Mouse (Mus musculus) kidney, embryonic 15.5 days (tissue): Measurements from ENCODE around the gene Gpr84. TPM values are rescaled to one million over a fixed set of nuclear protein-coding genes. Genes with fewer than 3 reads are reported as not detected.

Experiments used
- ATAC-seq: fragments of 200-750 bp; cut with Nextera tagmentation; replicated peaks from 2 replicates; pipeline ENCODE4 v1.8.0; 2017; ENCODE audit warnings: moderate TSS enrichment; ENCODE audit not compliant: low FRiP score
- H3K27ac ChIP-seq: fragments of 300-500 bp; sonication (generic); 2 replicates; pipeline ENCODE4 v1.5.1; 2015; ENCODE audit warnings: mild to moderate bottlenecking, inconsistent platforms
- H3K27me3 ChIP-seq: fragments of 300-500 bp; sonication (generic); 2 replicates; pipeline ENCODE4 v1.6.1; 2015; ENCODE audit warnings: inconsistent platforms
- H3K36me3 ChIP-seq: fragments of 300-500 bp; sonication (generic); 2 replicates; pipeline ENCODE4 v1.6.1; 2015; ENCODE audit warnings: inconsistent platforms
- H3K4me1 ChIP-seq: fragments of 300-500 bp; sonication (generic); 2 replicates; pipeline ENCODE4 v1.6.1; 2015; ENCODE audit warnings: inconsistent platforms
- H3K4me2 ChIP-seq: fragments of 300-500 bp; sonication (generic); 2 replicates; pipeline ENCODE4 v1.6.1; 2015; ENCODE audit warnings: moderate library complexity, mild to moderate bottlenecking, inconsistent platforms
- H3K4me3 ChIP-seq: fragments of 300-500 bp; sonication (generic); replicated peaks from 2 replicates; pipeline ENCODE4 v1.5.1; 2015; ENCODE audit warnings: mild to moderate bottlenecking, inconsistent platforms
- H3K9ac ChIP-seq: fragments of 300-500 bp; sonication (generic); 2 replicates; pipeline ENCODE4 v1.6.1; 2015; ENCODE audit warnings: mild to moderate bottlenecking, inconsistent platforms
- H3K9me3 ChIP-seq: fragments of 300-500 bp; sonication (generic); replicated peaks from 2 replicates; pipeline ENCODE4 v1.6.1; 2016; ENCODE audit warnings: inconsistent platforms
- WGBS: fragments of 180-500 bp; shearing (Covaris S2); methylation state at CpG from one replicate; pipeline ENCODE4 v1.1.7; 2015; ENCODE audit warnings: mixed read lengths; 5-methylcytosine and 5-hydroxymethylcytosine counted together
- polyA plus RNA-seq: library from polyadenylated mRNA; unstranded; fragments of >200 nt; fragmentation: Nextera tagmentation; extraction: Ambion mirVana; gene quantifications from 2 replicates; pipeline ENCODE4 v1.2.1, GENCODE M21; 2015

Gpr84 gene
- polyA plus RNA-seq, 1 experiment from 2014 or later: 0.42 TPM

DNA sequence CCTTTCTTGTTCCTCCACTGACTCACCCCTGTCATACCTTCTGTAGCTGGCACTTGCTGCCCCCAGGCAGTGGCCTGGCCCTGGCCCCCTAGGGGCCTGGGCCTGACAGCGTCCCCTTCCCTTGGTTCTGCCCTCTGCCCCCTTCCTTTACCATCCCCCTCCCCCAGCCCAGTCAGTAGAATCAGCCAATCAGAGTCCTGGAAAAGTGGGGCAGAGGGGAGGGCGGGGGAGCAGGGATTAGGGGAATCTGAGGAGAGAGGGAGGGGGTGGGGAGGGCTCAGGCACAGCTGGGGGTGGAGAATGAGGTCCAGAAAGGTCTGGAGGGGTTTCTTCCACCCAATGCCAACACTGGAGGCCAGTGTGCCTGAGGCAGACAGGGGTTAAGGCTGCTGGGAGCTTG, 23.8 kb upstream of the Gpr84 start:
- Histone ChIP-seq H3K4me1 (peaks cover 40% of the 10 kb centered on the region), H3K9ac (no peak overlapping the region), H3K9me3 (no peaks in the 10 kb centered on the region), H3K27me3 (peaks cover 33% of the 10 kb centered on the region), H3K36me3 (no peaks in the 10 kb centered on the region), H3K4me3 (no peak overlapping the region), H3K4me2 (no peak overlapping the region), H3K27ac (no peak overlapping the region)
- ATAC-seq: no peak
- 15% methylated on average over 2 of the region's 2 CpGs for WGBS

- H3K36me3 ChIP-seq: no peaks in the 10 kb centered on the region
- ATAC-seq: no peak
- H3K9me3 ChIP-seq: no peaks in the 10 kb centered on the region
- H3K4me2 ChIP-seq: no peak overlapping the region
- peaks cover 36% of the 10 kb centered on the region for H3K4me1 ChIP-seq
- no peak overlapping the region for H3K27ac ChIP-seq
- H3K27me3 ChIP-seq: peaks cover 28% of the 10 kb centered on the region
- H3K9ac ChIP-seq: no peak overlapping the region
- 54% methylated on average over 5 of the region's 5 CpGs for WGBS
- H3K4me3 ChIP-seq: no peak overlapping the region
Measured at GRCm38 (mm10) chr15:103333738-103334137, 23.3 kb upstream of the Gpr84 start.

DNA sequence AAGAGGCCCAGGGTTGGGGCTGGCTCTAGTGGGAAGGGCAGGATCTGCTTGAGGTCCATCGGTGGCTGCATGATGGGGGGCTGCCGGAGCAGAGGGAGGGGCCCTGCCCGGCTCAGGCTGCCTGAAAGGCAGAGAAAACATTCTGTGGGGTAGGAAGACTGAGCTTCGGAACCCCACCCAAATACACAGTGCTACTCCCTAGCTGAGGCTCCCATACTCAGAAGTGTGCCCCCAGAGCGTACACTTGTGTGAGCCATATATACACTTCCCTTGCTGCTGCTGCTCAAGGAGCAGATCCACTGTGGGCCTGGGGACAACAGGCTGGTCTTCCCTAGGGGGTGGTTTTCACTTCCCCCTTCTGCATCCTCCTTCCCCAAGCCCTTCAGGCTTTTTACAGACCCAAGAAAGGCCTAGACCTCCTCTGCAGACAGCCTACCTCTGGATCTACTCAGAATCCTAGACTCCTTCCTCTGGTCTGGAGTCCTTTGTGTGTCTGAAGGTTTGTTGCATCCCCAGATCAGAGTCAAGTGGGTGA, 22.7 kb upstream of the Gpr84 start:
- no peak for ATAC-seq
- Histone ChIP-seq H3K9ac (no peak overlapping the region), H3K4me2 (no peak overlapping the region), H3K9me3 (no peaks in the 10 kb centered on the region), H3K4me1 (peaks cover 36% of the 10 kb centered on the region), H3K4me3 (no peak overlapping the region), H3K36me3 (no peaks in the 10 kb centered on the region), H3K27ac (no peak overlapping the region), H3K27me3 (peaks cover 22% of the 10 kb centered on the region)
- 58% methylated on average over 5 of the region's 5 CpGs for WGBS

- Histone ChIP-seq H3K27me3 (no peaks in the 10 kb centered on the region), H3K27ac (peak overlapping the region; percentile 79), H3K36me3 (peaks cover 7% of the 10 kb centered on the region; the same call in 1 of the 2 replicates)
Measured at GRCm38 (mm10) chr15:103323455-103324247, 13.2 kb upstream of the Gpr84 start.

GRCm38 (mm10) chr15:103323070-103323454, 12.7 kb upstream of the Gpr84 start:
- peak; percentile 71 for ATAC-seq
- peaks cover 49% of the 10 kb centered on the region for H3K4me1 ChIP-seq
- peaks cover 7% of the 10 kb centered on the region; the same call in 1 of the 2 replicates for H3K36me3 ChIP-seq
- peak overlapping the region; percentile 77 for H3K4me2 ChIP-seq
- WGBS: under 1% methylated on average over 14 of the region's 26 CpGs
- H3K27ac ChIP-seq: peak overlapping the region; percentile 79
- H3K9me3 ChIP-seq: no peaks in the 10 kb centered on the region
- H3K4me3 ChIP-seq: peak overlapping the region; percentile 61
- peak overlapping the region; percentile 75 for H3K9ac ChIP-seq
- H3K27me3 ChIP-seq: no peaks in the 10 kb centered on the region

More at GRCm38 (mm10) chr15:103323455-103324247, 13.2 kb upstream of the Gpr84 start:
- H3K4me3 ChIP-seq: peak overlapping the region; percentile 61
- H3K4me1 ChIP-seq: peaks cover 44% of the 10 kb centered on the region
- H3K9me3 ChIP-seq: no peaks in the 10 kb centered on the region
- H3K9ac ChIP-seq: peak overlapping the region; percentile 75
- WGBS: under 1% methylated on average over 29 of the region's 40 CpGs
- peak; percentile 97 for ATAC-seq
- H3K4me2 ChIP-seq: peak overlapping the region; percentile 77

DNA sequence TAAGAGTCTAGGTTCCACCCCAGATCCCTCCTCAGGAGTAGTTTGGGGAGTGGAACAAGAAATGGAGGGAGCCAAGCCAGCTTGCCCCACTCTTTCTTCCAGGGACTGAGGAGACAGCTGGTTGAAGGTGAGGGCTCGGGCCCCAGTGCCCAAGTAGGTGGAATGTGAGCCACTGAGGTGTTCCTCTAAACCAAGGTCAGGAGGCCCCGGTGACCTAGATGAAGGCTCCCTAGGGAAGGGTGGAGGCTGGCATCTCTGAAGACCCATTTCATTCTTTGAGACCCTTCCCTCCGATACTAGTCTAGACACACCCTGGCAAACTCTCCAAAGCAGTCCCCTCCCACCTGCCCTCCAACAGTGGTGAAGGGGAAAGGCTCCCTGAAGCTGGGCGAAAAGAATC, 12.0 kb upstream of the Gpr84 start:
- Histone ChIP-seq H3K9ac (peak overlapping the region; percentile 75; the same call in 1 of the 2 replicates), H3K4me3 (peak overlapping the region; percentile 61), H3K4me1 (peaks cover 53% of the 10 kb centered on the region), H3K9me3 (no peaks in the 10 kb centered on the region), H3K4me2 (peak overlapping the region; percentile 77), H3K36me3 (peaks cover 12% of the 10 kb centered on the region; the same call in 1 of the 2 replicates), H3K27ac (peak overlapping the region; percentile 10; the same call in 1 of the 2 replicates), H3K27me3 (no peaks in the 10 kb centered on the region)
- 0 out of 2 replicates have a peak, but pooled peaks have one; percentile 1 for ATAC-seq
- WGBS: 33% methylated on average over 4 of the region's 4 CpGs

- H3K4me3 ChIP-seq: no peak overlapping the region
- ATAC-seq: no peak
- no peak overlapping the region for H3K4me2 ChIP-seq
- H3K9me3 ChIP-seq: no peaks in the 10 kb centered on the region
- no peak overlapping the region for H3K27ac ChIP-seq
- no peak overlapping the region for H3K9ac ChIP-seq
- peaks cover 58% of the 10 kb centered on the region for H3K4me1 ChIP-seq
- WGBS: 55% methylated on average over 1 of the region's 1 CpGs
- H3K27me3 ChIP-seq: no peaks in the 10 kb centered on the region
- peaks cover 25% of the 10 kb centered on the region for H3K36me3 ChIP-seq
Measured at GRCm38 (mm10) chr15:103321076-103321475, 10.7 kb upstream of the Gpr84 start.

DNA sequence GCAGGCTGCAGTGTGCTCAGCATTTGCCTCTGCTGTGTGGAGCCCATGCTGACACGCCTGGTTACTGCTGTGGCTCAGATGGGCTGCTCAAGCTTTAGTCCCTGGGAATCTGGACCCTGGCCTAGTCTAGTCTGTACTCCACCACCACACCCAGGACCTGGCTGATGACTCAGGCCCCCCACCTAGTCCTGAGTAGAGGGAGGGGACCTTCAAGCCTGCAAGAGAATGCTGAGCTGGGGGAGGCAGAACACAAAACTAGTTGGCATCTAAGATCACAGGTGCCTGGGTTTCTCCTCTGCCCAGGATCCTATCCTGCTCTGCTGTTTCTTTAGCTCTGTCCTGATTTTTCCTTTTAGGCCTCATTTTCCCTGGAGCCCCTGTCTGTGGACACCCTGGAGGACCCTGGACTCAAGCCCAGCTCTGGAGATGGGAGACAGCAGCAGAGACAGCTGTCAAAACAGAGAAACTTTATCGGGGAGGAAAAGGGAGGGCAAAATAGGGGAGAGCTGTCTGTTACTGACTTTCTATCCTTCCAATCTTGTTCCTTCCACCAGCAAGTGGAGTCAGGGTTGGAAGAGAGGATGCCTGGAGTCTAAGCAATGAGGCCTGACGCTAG, 7.9 kb upstream of the Gpr84 start:
- ATAC-seq: no peak
- no peak overlapping the region for H3K4me2 ChIP-seq
- WGBS: 54% methylated on average over 3 of the region's 3 CpGs

GRCm38 (mm10) chr15:103317731-103318130, 7.3 kb upstream of the Gpr84 start:
- H3K4me2 ChIP-seq: no peak overlapping the region
- H3K9ac ChIP-seq: no peak overlapping the region
- no peaks in the 10 kb centered on the region for H3K9me3 ChIP-seq
- H3K36me3 ChIP-seq: peaks cover 35% of the 10 kb centered on the region
- H3K4me1 ChIP-seq: peaks cover 69% of the 10 kb centered on the region
- no peaks in the 10 kb centered on the region for H3K27me3 ChIP-seq
- no peak overlapping the region for H3K27ac ChIP-seq
- no peak overlapping the region for H3K4me3 ChIP-seq
- WGBS: 87% methylated on average over 8 of the region's 8 CpGs
- ATAC-seq: no peak

More for the DNA sequence above, 7.9 kb upstream of the Gpr84 start:
- peaks cover 35% of the 10 kb centered on the region for H3K36me3 ChIP-seq
- H3K9me3 ChIP-seq: no peaks in the 10 kb centered on the region
- H3K9ac ChIP-seq: no peak overlapping the region
- H3K27me3 ChIP-seq: no peaks in the 10 kb centered on the region
- H3K4me3 ChIP-seq: no peak overlapping the region
- peaks cover 72% of the 10 kb centered on the region for H3K4me1 ChIP-seq
- peak overlapping the region; percentile 43; the same call in 1 of the 2 replicates for H3K27ac ChIP-seq

GRCm38 (mm10) chr15:103317120-103317519, 6.7 kb upstream of the Gpr84 start:
- no peak overlapping the region for H3K4me3 ChIP-seq
- H3K9ac ChIP-seq: no peak overlapping the region
- peaks cover 63% of the 10 kb centered on the region for H3K4me1 ChIP-seq
- peaks cover 35% of the 10 kb centered on the region for H3K36me3 ChIP-seq
- no peak for ATAC-seq
- no peak overlapping the region for H3K4me2 ChIP-seq
- H3K27ac ChIP-seq: no peak overlapping the region
- no peaks in the 10 kb centered on the region for H3K27me3 ChIP-seq
- H3K9me3 ChIP-seq: no peaks in the 10 kb centered on the region

GRCm38 (mm10) chr15:103315979-103316776, 5.8 kb upstream of the Gpr84 start:
- no peak overlapping the region for H3K4me2 ChIP-seq
- H3K27me3 ChIP-seq: no peaks in the 10 kb centered on the region
- peaks cover 35% of the 10 kb centered on the region for H3K36me3 ChIP-seq
- no peak overlapping the region for H3K27ac ChIP-seq
- H3K9ac ChIP-seq: no peak overlapping the region
- no peak; the same call in 1 of the 2 replicates for ATAC-seq
- 62% methylated on average over 10 of the region's 10 CpGs for WGBS
- no peak overlapping the region for H3K4me3 ChIP-seq
- no peaks in the 10 kb centered on the region for H3K9me3 ChIP-seq
- peaks cover 53% of the 10 kb centered on the region for H3K4me1 ChIP-seq
